Mouse (Mus musculus): Measurements from ENCODE around the gene Gpn2.
A peak's percentile ranks its signal among the peaks of the same experiment; 100 is the strongest.

Gpn2 gene

DNA sequence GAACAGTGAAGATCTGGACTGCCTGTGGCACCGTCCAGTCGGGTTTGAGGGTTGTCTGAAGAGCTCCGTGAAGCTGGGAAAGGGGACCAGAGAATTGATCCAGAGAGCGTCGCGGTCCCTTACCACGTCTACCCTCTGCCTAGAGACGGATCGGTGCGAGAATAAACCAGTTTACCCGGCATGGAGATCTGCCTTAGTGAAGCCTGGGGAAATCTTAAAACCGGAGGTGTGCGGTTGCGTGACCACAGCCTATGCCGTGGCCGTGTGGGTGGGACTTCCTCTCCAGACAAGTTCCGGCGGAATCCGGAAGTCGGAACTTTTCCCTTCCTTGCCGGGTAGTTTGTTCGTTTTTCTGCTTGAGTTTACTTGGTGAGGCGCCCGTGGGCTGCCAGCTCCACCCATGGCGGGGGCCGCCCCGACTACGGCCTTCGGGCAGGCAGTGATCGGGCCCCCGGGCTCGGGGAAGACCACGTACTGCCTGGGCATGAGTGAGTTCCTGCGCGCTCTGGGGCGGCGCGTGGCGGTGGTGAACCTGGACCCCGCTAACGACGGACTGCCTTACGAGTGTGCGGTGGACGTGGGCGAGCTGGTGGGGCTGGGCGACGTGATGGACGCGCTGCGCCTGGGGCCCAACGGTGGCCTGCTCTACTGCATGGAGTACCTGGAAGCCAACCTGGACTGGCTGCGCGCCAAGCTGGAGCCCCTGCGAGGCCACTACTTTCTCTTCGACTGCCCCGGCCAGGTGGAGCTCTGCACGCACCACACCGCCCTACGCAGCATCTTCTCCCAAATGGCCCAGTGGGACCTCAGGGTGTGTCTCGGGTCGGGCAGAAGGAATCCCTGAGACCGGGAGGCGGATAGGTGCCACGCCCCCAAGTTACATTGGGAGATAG, at the start of gene Gpn2:
TSS of gene Gpn2 (plus strand) at position 304 of the 893 bp plus-strand sequence.
- DNase-seq (ENCODE audit: low spot score in 2 of 2): peak; percentile 33 to 83

DNA sequence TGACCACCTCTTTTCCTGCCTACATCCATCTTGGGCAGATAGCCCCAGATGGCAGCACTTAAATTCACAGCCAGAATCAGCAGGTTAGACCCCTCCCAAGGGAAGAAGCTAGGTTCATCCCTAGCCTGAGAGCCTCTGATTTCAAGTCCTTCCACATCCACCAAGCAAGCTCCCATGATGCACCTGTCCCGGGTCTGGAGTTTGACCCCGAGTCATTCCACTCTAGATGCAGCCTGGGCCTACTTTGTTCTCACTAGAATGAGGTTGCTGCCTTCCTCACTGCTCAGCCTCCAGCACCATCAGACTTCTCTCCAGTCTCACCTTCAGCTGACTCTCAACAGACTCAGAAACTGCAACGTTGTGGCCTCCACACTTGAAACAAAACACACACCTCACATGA, 48.1 kb upstream of the Gpn2 start:
- no peak for DNase-seq (ENCODE audit: low spot score in 2 of 2)

DNA sequence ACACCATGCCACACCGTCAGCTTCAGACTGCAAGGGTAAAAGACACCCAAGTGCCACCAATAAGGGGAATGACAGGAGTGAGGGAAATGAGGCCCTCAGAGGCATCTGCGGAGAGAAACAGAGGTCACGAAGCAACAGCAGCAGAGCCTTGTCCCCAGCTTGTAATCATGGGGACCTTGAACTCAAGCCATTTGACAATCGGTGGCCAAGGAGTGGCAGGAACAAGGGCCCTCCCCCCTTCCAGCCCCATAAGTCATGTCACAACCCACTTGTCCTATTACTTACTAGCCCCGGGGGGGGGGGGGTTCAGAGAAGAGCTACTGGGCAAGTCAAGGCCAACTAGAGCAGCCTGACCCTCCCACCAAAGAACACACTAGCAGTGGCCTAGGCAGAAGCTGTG, 47.5 kb upstream of the Gpn2 start:
- DNase-seq (ENCODE audit: low spot score in 2 of 2): no peak

DNA sequence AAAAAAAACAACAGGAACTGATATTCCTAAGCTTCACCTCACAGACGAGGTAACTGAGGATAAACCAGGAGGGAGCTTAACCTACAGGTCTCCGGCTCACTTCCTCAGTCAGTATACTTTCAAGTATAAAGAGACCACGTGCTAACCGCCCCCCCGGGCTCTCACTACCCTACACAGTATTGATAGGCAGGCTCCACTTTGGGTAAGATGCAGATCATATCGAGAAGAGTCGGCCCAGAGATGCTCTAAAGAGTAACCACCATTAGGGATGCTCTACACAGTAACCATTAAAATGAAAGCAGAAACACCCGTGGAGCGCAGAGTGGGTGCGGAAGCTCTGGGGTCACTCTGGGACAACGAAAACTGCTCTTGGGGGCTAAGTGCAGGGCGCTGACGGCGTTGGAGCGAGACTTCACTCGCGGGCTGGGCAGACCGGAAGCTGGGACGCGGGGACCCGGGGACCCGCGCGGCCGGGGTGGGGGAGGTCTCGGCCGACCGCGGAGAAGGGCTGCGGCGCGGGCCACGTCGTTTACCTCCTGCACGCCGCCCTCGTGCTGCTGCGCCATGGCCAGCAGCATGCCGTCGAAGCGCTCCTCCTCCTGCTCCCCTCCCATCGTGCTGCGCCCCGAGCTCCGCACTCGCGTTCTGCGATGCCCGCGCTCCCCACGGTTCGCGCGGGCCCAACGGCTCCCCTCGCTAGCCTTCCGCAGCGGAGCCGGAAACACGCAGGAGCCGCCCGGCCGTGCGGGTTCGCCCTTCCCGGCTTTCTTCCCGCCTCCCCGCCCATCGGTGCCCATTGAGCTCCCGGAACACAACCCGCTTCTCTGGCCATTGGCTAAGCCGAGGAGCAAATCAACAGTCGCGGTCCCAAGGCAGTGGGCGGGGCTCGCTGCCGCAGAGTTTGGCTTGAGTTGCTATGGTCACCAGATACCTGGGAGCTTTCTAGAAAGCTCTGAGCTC, 38.6 kb upstream of the Gpn2 start, which contains the start of gene Nudc:
TSS of gene Nudc (minus strand) at position 725 of the 960 bp plus-strand sequence.
- peak; percentile 90 to 96 for DNase-seq (ENCODE audit: low spot score in 2 of 2)

DNA sequence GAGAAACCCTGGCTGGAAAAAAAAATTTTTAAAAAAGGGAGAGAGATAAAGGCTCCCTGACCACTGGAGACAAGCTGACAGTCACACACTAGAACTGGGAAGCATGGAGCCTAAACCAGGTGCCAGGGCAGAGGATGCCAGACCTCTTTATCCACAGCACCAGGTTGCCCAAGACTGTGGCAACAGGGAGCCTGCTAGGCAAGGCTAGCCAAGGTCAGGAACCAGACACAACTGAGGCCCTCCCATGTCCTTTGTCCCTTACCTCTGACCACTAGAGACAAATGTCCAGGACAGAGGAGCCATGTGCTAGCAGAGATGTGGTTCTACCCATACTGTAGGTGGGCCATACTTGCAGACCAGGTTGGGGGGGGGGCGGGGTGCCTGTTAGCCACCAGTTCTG, 32.1 kb upstream of the Gpn2 start:
- DNase-seq (ENCODE audit: low spot score in 2 of 2): no peak

DNA sequence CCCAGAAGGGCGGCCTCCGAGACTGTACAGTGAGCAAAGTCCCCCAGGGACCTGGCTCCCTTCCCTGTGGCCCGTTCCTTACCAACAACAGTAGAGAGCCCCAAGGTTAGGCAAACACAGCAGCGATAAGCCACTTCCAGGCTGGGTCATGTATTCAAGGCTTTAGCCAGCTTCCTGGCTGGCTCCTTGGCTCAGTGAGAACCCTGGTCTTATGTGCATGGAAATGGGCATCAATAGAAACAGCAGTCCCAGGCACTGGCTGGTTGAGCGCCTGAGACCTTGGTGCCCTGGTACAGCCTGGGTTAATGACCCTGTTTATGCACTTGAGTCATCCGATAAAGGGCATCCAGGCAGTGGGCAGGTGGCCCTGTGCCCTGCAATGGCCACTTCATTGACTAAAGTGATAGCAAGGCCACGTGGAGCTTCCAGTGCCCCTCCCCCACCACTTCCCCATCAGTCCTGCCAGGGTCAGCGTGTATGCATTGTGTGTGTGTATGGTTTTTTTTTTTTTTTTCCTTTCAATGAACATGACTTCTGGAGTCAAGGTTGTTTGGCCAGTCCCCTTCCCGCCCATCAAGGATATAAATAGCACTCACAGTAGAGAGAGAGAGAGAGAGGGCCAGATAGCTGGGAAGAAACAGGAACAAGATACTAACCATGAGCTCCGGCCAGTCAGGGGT, 31.3 kb upstream of the Gpn2 start, which contains the start of gene Nr0b2:
TSS of gene Nr0b2 (plus strand) at position 609 of the 680 bp plus-strand sequence.
- no peak for DNase-seq (ENCODE audit: low spot score in 2 of 2)

DNA sequence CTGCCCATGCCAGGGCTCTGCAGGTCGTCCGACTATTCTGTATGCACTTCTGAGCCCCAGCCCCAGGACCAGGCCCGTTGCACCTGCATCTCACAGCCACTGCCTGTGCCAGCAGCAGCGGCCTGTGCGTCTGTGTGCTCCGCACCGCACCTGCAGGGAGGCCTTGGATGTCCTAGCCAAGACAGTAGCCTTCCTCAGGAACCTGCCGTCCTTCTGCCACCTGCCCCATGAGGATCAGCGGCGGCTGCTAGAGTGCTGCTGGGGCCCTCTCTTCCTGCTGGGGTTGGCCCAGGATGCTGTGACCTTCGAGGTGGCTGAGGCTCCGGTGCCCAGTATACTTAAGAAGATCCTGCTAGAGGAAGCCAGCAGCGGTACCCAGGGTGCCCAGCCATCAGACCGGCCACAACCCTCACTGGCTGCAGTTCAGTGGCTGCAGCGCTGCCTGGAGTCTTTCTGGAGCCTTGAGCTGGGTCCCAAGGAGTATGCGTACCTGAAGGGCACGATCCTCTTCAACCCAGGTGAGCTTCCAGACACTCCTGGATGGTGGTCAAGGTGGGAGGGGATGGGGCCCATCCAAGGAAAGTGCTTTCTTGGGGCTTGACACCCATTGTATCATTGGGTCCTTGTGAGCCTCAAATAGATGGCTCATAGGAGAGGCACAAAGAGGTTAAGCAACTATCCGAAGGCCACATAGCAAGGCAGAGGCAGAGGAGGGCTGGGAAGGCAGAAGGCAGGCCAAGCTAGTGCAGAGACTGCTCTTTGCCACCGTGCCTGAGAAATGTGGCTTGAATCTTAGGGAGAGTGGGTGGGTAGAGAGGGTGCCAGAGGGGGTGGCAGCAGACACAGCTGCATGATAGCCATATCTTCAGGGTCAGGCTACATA, 30.5 kb upstream of the Gpn2 start:
- no peak for DNase-seq (ENCODE audit: low spot score in 2 of 2)

DNA sequence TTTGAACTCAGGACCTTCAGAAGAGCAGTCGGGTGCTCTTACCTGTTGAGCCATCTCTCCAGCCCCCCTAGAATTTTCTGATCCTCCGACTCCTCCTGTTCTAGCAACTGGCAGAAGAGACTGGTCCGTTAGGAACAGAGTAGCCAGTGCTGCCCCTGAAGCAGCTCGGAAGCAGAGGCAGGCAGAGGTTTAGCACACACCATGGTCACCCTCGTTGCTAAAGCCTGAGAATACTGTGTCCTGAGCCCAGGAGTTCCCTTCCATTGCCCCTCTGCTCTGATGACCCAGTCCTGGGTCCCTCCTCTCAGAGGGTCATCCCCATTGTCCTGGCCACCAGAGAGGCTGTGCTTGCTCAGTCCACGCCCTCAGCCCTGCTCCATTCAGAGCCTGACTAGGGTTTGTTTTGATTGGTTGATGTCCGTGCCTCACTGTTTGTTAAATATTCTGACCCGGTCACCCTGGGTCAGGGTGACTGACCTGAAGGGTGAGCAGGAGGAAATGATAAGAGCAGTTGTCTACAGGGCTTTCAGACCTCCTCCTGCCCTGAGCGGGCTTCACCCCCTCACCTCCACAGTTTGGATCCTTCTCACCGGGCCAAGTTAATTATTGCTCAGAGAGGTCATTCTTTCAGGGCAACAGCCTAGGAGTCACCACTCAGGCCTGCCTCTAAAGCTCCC, 27.0 kb upstream of the Gpn2 start:
- DNase-seq (ENCODE audit: low spot score in 2 of 2): no peak

DNA sequence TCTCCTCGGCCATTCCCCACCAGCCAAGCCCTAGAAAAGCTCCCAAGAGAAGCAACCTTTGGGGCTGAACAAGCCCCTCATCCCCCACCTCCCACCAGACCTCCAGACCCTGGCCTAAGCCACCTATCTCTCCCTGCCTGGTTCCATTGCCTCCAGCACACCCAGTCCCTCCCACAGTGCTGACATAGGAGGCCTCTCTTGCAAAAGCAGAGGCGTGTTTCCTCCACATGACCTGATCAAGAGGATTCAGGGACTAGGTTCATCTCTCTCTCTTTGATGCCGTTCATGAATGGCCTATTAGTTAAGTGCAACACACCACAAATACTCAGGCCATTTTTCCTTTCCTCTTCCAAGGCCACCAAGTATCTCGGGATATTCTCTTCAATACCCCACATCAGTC, 24.3 kb upstream of the Gpn2 start:
- DNase-seq (ENCODE audit: low spot score in 2 of 2): no peak

DNA sequence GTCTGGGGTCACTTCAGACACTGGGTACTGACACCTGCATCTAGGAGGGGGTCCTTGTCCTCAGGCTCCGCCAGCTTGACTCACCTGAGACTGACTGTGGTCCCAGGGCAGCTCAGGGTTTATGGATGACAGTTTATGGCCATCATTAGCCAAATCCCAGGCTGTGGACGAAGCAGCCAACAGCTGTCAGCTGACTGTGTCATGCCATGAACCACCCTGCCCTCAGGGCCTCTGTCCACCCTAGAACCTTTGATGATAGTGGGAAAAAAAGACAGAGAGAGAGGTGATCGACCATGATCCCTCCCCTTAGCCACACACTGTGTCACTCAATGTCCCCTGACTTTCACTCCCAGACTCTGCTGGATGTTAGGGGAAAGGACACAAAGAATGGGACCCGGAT, 22.5 kb upstream of the Gpn2 start:
- DNase-seq (ENCODE audit: low spot score in 2 of 2): no peak

DNA sequence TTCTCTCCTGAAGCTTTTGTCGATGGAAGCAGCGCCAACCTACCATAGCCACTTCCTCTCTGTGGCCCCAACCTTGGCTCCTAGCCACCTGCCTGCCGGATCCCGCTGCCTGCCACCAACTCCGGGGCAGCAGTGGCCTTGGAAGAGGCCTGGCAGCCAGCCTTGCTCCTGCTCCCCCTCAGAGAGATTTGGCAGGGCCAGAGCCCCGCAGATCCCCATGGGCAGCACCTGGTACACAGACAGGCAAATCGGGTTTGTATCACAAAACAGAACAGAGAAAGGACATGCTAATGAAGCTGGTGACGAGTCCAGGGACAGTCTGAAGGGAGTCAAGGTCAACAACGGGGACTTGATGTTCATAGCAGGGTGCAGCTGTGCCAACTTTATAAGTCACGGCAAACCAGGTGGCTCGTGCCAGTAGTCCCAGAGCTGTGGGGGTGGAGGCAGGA, 21.0 kb upstream of the Gpn2 start:
- DNase-seq (ENCODE audit: low spot score in 2 of 2): no peak

DNA sequence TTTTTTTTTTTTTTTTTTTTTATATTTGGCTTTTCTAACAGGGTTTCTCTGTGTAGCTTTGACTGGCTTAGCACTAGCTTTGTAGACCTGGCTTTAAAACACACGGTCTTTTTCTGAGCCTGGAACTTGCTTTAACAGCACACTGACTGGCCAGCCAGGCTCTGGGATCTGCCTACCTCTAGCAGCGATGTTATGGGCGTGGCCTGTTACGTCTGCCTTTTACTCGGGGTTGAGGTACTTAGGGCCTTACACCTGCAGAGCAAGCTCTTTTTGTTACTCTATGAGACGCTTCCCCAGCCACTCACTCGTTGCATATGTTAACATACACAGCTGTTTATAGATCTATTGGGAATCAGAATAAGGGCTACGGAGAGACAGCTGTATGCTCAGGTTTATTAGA, 16.9 kb upstream of the Gpn2 start:
- no peak for DNase-seq (ENCODE audit: low spot score in 2 of 2)

DNA sequence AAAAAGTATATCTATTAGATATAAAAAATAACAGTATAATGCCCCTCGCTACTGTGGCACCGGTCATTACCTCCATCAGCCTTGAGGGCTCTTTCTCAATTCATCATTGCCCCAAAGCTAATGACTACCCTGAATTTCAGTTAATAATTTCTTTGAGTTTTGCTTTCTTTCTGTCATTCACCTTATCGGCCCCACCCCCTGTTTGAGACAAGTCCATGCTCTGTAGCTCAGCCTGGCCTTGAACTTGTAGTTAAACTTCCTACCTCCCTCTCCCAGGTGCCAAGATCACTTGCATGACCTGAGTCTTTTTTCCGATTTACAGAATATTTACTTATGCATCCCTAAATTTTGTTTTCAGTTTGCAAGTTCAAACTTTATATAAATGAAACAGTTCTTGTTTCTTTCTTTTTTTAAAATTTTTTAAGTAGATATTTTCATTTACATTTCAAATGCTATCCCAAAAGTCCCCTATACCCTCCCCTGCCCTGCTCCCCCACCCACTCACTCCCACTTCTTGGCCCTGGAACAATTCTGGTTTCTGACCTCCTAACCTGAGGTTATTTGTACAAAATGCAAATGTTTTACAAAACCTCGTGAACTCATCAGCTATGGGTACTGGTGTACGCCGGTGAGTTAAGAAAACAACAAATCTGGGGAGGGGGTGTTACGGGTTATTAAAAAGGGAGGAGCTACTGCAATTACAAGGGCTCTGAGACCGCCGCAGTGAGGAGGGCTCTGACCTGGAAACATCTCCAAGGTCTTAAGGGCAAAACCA, 14.7 kb upstream of the Gpn2 start:
- DNase-seq (ENCODE audit: low spot score in 2 of 2): no peak

DNA sequence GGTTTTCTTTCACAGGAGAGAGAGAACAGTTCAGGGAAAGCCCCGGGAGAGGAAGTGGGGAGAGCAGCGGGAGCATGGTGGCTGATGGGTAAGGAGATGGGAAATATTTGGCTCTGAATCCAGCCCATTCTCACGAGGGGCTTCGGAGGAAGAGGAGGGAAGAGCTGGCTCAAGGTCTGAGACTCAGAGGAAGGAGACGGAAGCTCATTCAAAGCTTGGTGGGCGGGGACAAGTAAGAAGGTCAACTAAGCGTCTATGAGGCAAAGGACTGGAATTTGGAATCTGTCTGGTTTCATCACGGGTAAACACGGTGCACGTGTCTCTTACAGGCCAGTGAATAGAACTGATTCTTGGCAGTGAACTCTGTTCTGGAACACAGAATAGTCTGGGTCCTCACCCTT, 14.1 kb upstream of the Gpn2 start:
- no peak for DNase-seq (ENCODE audit: low spot score in 2 of 2)

DNA sequence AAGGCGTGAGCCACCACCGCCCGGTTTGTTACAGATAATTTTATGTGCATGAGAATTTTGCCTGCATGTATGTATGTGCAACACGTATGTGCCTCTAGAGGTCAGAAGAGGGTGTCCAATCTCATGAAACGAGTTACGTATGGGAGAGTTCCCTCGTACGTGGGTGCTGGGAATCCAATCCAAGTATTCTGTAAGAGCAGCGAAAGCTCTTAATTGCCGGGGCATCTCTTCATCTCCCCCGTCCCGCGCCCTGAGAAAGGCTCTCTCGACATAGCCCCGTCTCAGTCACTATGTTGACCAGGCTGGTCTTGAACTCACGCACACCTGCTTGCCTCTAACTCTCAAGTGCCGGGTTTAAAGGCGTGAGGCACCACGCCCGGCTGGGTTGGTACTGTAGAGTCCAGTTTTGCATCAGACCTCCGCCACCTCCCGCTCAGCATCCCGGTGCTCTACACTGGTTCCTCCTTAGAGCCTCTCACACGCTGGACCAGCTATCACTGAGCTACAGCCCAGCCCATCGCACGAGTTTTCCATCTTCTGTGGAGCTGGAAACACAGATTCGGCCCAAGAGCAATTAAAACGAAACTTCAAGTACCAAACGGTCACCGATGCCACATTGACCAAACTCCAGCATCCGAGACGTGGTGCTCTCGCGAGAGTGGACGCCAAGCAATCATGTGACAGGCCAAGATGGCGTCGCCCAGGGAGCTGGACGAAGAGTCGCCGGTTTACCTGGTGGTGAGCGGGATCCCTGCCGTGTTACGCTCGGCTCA, 9.9 kb upstream of the Gpn2 start, which contains the start of gene Gpatch3:
TSS of gene Gpatch3 (plus strand) at position 676 of the 773 bp plus-strand sequence.
- peak; percentile 69 to 90 for DNase-seq (ENCODE audit: low spot score in 2 of 2)

DNA sequence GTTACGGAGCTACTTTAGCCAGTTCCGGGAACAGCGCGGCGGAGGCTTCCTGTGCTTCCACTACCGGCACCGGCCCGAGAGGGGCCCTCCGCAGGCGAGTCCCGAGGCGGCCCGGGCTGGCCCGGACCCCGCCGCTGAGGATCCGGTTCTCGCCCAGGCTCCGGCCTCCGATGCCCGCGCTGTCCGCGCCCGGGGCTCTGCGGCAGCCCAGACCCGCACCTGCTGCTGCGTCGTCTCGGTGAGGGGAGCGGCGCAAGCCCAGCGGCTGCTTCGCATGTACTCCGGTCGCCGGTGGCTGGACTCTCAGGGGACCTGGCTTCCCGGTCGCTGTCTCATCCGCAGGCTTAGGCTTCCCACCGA, 9.3 kb upstream of the Gpn2 start:
- DNase-seq (ENCODE audit: low spot score in 2 of 2): no peak

DNA sequence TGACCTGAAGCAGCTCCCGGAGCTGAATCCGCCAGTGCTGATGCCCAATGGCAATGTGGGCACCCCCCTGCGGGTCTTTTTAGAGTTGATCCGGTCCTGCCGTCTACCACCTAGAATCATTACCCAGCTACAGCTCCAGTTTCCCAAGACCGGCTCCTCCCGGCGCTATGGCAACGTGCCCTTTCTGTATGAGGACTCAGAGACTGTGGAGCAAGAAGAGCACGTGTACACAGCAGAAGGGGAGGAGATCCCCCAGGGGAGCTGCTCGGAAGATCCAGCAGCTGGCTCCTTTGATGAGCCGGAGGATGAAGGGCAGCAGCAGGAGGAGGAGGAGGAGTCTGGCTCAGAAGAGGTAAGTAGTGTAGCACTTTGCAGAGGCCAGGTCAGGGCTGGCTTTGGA, 6.2 kb upstream of the Gpn2 start:
- DNase-seq (ENCODE audit: low spot score in 2 of 2): no peak

DNA sequence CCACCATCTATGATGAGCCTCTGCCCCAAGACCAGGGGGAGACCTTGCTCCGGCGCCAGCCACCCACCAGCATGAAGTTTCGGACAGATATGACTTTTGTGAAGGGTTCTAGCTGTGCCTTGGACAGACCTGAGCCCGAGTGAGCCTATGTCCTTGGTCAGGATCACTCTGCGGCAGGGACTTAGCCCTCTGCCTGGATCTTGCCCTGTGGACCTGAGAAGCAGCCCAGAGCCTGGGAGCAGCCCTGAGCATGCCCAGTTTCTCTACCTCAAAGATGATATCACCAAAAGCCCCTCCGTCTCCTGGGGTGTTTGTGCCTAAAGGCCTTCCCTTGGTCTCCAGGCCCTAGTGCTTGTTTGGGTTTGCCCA, 488 bp upstream of the Gpn2 start:
- DNase-seq (ENCODE audit: low spot score in 2 of 2): no peak

DNA sequence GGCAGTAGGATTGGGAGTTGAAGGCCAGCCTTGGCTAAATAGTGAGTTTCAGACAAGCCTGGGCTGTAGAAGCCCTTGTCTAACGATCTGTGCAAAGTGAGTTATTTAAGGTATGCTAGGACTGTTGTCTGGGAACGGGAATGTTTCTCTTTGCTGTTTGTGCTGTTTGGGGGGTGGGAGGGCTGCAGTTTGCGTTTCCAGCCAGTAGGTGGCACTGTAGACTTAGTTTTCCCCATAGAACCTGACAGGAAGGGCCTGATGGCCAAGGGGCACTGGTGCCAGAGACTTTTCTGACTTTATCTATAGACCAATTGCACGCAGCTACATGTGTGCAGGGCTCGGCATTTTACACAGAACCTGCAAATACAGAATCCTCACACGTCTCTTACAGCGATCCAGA, 8.4 kb downstream of the Gpn2 start:
- peak in 1 of 2 experiments; percentile 58 for DNase-seq (ENCODE audit: low spot score in 2 of 2)

Measured in left cerebral cortex, adult 9 months (tissue).